Mouse (Mus musculus): ENCODE measurements around the gene Aen. TPM values are rescaled to one million over a fixed set of nuclear protein-coding genes. Genes with fewer than 3 reads are reported as not detected.
A peak's percentile ranks its signal among the peaks of the same experiment; 100 is the strongest.

Gene Aen
- total RNA-seq, 2 experiments from 2014 or later, result 37.8 to 39.2 TPM

DNA sequence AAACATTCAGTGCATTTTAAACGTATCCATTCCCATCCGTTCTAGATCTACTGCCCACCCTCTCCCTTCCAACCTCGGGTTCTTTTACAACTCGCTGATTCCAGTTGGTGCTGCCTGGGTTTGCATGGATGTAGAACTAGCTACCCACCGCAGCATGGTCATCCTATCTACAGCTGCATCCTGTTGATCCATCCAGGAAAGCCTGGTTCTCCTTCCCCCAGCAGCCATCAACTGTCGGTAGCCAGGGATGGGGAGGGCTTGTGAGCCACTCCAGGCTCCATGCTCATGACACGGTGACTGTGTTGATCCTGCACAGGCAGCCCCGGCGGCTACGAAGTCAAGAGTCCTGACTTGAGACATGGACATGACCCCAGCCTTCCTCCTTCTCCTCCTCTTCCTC lies 1.7 kb upstream of the Aen start:
- DNase-seq, result no peak

DNA sequence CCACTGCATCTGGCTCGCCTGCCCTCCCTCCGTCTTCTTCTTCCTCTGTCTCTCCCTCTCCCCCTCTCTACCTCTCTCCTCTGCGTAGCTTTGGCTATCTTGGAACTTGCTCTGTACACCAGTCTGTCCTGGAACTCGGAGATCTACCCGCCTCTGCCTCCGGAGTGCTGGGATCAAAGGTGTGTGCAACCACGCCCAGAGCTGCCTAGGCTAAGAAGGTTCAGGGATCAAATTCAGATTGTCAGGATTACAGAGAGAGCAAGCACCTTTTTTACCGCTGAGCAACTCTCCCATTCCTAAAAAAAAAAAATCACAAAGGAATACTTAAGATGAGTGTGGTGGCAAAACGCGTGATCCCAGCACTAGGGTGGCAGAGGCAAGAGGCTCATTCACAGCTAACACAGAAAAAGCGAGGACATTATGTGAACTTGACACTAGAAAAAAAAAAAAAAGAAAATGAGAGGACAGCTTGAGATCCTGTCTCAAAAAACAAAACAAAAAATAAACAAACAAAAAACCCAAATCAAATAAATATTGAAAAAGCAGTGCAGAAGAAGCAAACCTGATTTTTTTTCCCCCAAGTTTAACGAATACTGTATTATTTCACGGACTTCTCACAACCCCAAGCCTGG lies 517 bp upstream of the Aen start:
- no peak for DNase-seq

DNA sequence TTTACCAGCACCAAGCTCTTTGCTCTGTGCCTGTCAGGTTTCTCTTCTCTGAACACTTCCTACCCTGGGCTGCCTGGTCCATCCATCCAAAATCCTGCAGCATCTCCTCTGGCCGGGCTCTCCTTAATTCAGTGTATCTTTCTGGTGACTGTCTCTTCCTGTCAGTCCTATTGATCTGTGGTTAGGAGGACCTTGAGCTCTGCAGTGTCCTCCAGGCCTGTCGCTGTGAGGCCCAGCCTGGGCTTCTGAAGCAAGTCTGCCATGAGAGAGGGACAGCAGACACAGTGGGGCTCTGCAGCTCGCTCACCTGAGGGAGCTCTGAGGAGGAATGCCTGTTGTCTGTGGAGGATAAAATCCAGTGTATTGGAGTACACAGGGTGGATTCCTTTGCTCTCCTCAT lies 1.9 kb downstream of the Aen start:
- no peak for DNase-seq

DNA sequence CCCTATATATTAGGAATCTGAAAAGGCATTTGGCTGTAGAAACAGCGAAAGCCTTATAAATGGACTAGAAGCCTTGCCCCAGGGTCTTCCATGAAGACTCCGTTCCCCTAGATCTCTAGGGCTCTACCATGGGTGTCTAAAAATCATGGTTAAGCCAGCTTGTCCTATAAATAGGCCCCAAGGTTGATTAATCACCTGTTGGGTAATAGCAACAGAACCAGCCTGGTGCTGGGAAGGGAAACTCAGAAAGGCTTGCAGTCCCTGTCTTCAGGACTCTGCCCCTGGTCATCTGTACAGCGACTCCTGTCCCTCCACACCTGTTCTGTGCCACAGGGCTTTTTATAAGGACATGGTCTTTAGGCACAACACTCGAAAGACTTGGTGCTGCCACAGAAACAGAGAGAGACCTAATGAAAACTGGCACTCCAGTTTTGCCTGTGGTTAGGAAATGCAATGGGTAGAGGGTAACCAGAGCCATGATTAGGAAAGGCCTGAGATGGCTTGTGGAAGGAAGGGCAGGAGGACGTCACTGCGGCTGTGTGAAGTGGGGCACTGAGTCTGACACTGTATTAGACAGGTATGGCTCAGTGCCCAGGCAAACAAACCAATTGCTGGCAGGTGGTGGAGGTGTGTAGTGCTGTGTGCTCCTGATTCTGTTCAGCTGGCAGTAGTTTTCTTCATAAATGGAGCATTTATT lies 7.7 kb downstream of the Aen start:
- DNase-seq, result no peak

DNA sequence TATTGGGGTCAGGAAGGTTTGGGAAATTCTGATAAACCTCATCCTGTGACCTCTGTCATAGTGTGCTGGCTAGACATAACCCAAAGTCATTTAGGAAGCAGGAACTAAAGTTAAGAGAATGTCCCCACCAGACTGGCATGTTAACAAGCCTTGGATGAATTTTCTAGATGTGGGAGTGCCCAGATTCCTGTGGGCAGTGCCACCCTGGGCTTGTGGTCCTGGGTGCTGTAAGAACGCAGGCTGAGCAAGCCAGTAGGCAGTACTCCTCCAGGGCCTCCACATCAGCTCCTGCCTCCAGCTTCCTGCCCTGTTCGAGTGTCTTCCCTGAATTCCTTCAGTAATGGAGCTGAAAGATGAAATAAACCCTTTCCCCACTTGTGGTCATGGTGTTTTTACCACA lies 8.5 kb downstream of the Aen start:
- no peak for DNase-seq

DNA sequence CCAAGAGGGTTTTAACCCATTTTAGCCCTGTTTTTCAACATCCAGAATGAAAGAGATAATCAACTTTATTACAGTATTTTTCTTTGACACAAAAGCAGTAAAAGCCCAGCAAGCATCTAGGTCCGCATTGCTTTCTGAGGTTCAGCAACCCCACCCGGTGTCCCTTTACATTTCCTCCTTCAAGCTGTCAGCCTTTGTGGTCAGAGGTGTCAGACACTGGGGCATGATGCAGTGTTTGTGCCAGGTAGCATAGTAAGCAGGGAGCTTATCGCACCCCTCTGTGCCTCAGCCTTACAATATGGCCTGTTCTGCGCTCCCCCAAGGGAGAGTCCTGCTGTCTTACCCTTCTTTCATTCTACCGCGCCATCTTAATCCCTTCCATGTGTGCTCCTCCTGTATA lies 13.4 kb downstream of the Aen start:
- DNase-seq, result no peak

DNA sequence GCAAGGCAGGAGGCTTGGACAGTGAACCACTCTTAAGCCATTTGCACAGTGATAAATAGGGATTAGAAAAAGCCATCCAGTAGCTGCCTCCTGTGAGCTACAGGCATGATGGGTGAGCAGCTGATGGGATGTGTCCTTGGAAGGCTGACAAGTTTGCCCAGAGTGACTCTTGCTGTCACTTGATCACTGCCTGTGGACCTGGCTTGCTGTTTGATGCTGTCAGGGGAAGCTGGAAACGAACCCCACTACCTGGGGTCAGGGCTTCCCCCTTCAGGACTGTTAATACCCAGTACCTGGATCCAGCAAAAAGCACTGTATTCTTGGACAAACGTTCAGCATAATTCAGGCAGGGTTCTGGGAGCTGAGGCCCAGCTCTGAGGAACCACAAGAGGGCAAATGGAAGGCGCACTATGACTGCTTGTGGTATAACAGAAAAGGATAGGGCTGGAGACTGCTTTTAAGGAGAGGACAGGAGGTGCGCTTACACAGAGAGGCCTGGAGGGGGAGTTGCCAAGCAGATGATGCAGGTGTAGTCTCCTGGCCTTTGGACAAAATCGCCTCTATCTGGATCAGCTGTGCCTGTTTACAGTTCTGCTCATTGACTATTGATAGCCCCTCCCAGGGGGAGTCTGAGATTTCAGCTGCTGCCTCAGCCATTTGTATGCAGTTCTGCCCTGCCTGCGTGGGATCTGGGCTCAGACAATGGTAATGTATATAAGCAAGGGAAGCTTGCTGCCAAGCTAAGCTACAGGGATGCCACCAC lies 14.9 kb downstream of the Aen start:
- DNase-seq, result peak; percentile 46 to 53

DNA sequence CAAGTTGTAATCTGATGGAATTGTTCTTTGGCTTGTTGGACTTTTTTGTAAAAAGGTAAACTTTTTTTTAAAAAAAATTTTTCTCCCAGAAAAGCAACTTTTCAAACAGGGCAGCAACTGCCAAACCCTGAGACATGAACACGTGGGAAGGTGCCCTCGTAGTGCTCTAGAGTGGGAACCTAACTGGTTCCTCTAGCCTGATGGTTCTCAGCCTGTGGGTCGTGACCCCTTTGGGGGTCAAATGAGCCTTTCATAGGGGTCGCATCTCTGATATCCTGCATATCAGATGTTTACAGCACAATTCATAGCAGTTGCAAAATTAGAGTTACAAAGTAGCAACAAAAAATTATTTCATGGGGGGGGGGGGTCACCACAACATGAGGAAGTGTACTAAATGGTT lies 15.6 kb downstream of the Aen start:
- DNase-seq, result no peak

DNA sequence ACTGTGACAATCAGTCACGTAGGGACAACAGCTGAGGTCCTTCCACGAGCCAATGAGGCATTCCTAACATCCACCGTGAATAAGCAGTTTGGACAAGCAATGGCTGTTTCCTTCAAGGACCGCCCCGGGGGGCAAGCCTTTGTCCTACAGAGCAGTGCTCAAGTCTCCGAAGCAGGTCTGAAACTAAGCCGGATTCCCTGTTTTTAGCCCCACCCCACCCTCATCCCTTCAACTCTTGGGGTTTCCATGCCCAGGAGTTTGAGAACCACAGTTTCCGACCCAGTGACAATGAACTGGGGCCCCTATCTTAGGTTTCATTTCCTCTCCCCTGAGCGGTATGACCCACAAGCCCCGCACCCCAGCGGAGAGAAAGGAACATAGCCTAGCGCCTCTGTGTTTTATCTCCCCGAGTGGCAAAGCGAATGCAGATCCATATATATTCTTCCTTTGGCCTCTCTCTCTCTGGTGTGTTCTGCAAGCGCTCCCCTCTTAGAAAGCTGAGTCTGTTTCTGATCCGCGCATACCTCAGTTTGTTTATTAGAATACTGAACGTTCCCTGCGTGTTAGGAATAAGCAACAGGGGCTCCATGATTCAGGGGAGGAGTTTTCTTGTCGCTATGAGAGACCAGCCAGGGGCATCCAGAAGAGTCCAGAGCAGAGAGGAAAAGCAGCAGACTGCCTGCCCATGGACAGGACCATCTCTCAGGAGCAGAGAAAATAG lies 16.8 kb downstream of the Aen start:
- no peak for DNase-seq

DNA sequence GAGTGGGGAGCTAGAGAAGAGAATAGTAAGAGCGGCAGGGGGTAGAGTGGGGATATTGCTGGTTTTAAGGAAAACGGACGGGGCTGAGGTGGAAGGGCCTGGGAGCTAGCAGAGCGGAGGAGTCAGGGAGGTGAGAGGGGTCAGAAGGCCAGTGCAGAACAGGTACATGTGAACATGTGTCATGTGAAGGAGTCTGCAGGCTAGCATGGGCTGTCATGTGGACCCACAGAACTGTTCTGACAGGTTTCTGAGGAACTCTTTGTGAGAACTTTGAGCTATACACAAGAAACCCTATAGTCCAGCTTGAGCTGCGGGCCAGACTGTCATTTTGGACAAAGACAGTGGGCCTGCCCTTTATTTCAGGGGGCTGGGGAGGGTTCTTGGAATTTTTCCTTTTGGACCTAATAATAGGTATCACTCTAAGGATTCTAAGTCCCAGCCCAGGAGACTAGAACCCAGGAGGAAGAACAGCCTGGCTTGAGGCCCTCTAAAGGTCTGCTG lies 17.4 kb downstream of the Aen start, which contains the start of gene Isg20:
Isg20 (plus strand) TSS at position 451 of the 501 bp plus-strand sequence.
- DNase-seq, result no peak

DNA sequence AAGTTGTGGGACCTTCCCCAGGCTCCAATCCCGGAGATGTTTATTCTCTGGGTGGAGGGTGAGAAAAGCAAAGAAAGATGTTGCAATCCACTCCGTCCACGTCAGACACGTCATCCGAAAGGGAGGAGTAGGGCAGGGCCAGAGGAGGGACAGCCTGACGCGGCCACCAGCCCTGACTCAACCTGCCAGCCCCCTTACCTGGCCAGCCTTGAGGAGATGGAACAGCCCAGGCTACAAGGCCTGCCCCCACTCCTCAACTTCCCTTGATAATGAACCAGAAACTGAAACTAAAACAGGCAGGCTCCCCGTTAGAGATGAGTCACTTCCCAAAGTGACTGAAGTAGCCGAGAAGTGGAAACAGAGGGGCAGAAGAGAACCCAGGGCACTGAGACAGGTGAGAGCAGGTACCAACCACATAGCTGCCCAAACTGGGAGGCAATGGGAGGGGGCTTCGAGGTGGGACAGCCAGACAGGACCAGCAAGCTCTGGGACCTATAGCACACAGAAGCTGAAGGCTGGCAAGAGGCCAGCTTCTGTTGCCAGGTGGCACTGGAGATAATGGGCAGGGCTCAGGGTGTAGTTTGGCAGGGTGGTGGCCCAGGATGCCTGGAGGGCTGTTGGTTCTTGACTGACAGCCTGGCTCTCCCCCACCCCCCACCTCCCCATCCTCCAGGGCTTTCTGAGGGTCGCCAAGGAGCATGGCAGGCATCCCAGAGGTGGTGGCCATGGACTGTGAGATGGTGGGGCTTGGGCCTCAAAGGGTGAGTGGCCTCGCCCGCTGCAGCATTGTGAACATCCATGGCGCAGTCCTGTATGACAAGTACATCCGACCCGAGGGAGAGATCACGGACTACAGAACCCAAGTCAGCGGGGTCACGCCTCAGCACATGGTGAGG lies 18.2 kb downstream of the Aen start:
- DNase-seq, result peak; percentile 75 to 78

DNA sequence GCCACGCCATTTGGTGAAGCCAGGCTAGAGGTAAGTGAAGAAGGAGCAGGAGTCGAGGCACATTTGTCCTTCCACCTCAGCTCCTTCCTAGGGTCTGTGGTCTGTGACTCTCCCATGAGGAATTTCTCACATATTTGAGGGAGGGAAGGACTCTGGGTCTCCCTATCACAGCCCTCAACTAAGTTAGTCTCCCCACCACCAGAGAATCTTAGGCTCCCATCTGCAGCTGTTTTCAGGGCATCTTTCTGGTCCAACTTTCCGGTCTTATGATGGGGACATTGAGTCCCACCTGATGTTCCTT lies 18.8 kb downstream of the Aen start:
- no peak for DNase-seq

DNA sequence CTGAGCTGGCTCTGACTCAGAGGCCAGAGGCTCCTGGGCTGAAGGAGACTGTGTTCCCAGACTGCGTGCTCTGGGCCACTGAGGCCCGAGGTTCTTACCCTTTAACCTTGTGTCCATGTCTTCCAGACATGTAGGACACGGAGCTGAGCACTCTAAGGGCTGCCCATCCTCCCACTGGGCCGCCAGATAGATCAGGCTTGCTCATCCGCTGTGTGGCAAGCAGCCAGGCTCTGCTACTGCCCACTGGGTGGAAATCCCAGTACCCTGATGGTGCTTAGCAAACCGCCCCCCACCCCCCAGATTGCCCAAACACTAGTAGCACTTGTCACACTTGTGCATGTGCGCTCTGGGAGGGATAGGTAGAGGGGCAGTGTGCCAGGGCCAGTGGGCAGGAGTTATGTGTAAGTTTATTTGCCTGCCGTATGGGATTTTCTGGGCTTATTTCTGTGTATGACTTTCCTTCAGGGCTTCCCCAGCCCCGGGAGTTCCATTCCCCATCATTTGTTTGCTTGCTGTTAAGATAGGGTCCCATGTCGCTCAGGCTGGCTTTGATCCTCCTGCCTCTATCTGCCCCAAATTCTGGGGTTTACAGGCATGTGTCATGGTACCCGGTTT lies 19.3 kb downstream of the Aen start:
- peak in 1 of 2 experiments; percentile 48 for DNase-seq

DNA sequence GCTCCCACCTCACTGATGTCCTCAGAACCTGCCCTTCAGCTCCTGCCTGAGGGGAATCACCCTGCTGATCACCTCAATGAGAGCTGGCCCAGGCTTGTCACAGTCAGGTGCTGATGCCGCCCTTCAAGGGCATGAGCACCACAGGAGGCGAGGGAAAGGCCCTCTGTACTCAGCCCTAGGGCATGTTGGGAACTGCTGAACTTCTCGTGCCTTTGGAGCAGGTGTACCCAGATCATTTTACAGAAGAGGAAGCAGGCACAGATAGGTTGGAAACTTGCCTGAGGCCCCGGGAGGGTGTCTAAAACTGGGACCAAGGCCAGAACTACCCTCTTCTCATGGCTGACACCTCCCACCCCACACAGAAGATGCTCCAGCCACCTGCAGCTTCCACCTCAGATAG lies 23.0 kb downstream of the Aen start:
- no peak for DNase-seq

DNA sequence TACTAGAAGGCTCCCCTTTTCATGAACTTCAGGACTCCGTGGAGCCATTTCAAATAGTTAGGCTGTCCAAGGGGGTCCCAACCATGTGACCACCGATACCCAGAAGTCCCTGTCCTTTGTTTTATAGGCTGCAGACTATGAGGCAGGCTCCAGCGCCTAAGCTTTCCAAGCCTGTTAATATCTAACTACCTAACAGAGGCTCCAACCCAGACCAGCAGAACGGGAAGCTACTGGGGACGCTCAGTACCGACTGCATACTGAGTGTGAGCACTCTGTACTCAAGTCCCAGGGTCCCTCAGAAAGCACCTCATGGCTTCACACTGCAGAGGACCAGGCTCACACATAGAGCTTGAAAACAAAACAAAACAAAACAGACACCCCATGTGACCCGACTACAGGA lies 26.9 kb downstream of the Aen start:
- DNase-seq, result no peak

DNA sequence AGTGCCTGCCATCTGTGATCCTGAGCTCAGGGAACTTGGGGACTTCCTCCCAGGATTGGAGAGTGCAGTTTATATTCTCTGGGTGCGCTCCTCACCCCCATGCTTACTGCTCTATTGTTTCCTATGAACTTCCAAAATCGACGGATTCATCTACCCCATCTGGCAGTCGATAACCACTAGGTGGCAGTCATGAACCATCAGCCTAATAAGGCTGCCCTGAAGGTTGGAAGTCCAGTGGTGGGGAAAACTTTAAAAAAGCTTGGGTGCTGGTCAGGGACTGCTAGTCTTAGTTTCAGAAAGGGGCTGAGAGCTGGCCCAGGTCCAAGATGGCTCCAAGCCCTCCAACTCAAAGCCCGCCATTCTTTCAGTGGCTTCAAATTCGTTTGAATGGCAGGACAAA lies 28.6 kb downstream of the Aen start:
- peak; percentile 68 to 82 for DNase-seq

DNA sequence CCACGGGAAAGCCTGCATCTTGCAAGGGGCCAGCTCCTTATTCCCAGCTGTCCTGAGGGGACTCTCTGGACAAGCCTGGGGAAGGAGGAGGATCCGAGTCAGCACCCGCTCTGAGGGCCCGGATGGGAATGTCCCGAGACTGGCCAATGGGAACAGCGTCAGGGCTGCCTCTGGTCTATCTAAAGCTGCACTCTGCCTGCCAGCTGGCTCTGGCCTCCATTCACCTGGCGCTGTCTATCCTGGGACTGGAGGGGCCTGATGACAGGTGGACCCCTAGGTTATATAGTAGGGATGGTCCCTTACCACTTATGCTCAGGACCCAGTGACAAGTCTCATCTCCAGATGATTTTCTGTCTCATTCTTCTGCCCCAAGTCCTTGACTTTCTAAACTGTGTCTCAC lies 29.1 kb downstream of the Aen start:
- DNase-seq, result no peak

DNA sequence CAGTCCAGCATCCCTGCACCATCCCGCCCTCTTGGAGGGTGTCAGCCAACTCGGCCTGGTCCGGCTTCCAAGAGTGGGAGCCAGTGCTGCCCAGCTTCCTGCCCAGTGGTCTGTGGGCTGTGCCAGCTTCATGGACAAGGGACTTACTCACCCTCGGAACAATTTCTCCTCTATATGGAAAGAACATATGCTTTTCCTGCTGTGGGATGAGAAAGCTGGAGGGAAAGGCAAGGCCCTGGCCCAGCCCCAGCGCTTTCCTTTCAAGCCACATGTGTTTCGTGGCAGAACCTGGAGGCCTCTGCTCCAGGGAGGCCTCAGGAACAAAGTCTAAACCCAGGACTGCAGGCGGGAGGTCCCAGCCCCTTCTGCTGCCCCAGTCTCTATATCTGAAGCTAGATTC lies 30.0 kb downstream of the Aen start:
- no peak for DNase-seq

DNA sequence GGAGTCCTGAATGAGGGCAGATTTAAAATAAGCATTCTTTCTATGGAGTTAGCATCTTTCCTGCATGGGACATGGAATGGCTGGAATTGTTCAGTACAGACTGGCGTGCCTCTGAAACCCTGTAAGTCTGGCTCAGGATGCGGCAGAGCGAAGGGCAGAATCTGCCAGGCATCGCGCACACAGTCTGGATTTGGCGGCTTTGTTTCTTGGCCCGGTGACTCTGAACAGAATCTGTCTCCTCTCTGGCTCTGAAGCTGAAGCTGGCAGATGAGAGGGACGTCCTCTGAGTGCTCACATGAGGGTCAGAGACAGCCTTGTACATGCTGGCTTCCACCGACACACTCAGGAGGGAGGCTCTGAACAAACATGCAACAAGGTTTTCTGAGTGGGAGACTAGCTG lies 30.5 kb downstream of the Aen start:
- DNase-seq, result no peak

DNA sequence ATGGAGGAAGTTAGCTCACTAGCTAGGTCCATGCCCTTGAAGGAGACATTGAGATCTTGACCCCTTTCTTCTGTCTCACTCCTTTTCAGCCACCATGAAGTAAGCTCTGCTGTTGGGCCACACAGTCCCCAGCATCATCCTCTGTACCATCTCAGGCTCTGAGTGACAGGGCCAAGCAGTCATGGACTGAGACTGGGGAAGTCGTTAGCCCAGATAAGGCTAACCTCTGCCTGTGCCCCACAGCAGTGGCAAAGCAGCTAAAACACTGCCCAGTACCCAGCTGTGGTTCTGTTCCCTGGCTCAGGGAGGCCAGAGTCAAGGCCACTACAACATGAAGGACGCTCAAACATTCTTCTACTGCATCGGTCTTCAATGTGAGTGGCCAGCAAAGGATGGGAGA lies 31.6 kb downstream of the Aen start:
- no peak for DNase-seq

DNA sequence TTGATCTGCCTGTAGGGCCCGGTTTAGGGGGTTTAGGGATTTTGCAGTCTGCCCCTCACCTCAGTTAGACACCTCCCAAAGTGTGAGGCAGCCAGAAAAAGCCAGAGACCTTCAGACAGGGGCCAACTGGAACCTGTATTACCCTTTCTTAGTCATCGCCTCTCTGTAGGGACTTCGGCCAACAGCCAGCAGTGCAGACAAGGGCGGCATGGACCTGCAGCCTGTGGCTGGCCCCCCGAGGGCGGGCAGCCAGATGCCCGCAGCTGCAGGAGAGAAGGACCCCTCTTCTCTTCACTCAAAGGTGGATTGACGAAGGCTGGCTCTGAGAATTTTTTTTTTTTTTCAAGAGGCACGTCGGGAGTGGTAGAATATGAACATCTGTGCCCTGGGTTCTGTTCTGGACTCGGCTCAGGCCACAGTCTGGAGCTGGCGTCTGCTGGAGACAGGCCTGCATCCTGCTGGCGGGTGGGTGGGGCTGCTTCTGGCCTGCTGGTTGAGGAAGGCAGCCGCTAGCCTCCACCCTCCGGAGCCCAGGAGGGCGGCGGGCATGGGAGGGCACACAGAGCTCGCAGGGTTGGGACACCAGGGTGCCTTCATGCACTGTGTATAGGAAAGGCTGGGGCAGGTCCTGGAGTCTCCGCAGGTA lies 43.4 kb downstream of the Aen start:
- no peak for DNase-seq

Data from adrenal gland, postnatal 36 days (tissue).